Mouse (Mus musculus) erythroblast, embryonic 14.5 days (primary cell): Measurements from ENCODE around the gene Bmp6. TPM values are rescaled to one million over a fixed set of nuclear protein-coding genes. Genes with fewer than 3 reads are reported as not detected.

Experiments used
- H3K27me3 ChIP-seq: 2 replicates; pipeline ENCODE4 v1.6.1; 2012; ENCODE audit warnings: inconsistent platforms; ENCODE audit not compliant: control insufficient read depth
- H3K36me3 ChIP-seq: 2 replicates; pipeline ENCODE4 v1.6.1; 2012; ENCODE audit warnings: mild to moderate bottlenecking, inconsistent platforms; ENCODE audit not compliant: control insufficient read depth
- H3K4me1 ChIP-seq: 2 replicates; pipeline ENCODE4 v1.6.1; 2012; ENCODE audit warnings: inconsistent platforms; ENCODE audit not compliant: control insufficient read depth
- H3K4me3 ChIP-seq: replicated peaks from 2 replicates; pipeline ENCODE3; 2012; ENCODE audit warnings: moderate library complexity, mild to moderate bottlenecking, inconsistent platforms
- H3K9me3 ChIP-seq: 2 replicates; pipeline ENCODE4 v1.6.1; 2012; ENCODE audit warnings: low read length, inconsistent platforms, mixed read lengths; ENCODE audit not compliant: control insufficient read depth
- GATA1 ChIP-seq: IDR thresholded peaks from 2 replicates; pipeline ENCODE4 v1.6.1; 2012; ENCODE audit warnings: low read length, inconsistent platforms, mixed read lengths
- TAL1 ChIP-seq: IDR thresholded peaks from 3 replicates; pipeline ENCODE4 v1.6.1; 2012; ENCODE audit warnings: low read length, inconsistent platforms, mixed read lengths
- polyA plus RNA-seq: library from polyadenylated mRNA; stranded (reverse); fragments of >175 nt; gene quantifications from 2 replicates; pipeline ENCODE4 v1.2.3, GENCODE M21; 2012

The Bmp6 gene
- polyA plus RNA-seq, 1 experiment, result not detected

GRCm38 (mm10) chr13:38327377-38327776, 17.5 kb upstream of the Bmp6 start:
- Histone ChIP-seq H3K27me3 (no peaks in the 10 kb centered on the region), H3K4me1 (no peaks in the 10 kb centered on the region), H3K9me3 (no peaks in the 10 kb centered on the region), H3K36me3 (no peaks in the 10 kb centered on the region), H3K4me3 (no peak overlapping the region)
- TF ChIP-seq GATA1 (no peak), TAL1 (no peak)

- Histone ChIP-seq H3K4me3 (no peak overlapping the region), H3K36me3 (no peaks in the 10 kb centered on the region), H3K27me3 (no peaks in the 10 kb centered on the region), H3K4me1 (no peaks in the 10 kb centered on the region), H3K9me3 (peaks cover 2% of the 10 kb centered on the region; the same call in 1 of the 2 replicates)
- no peak for TF ChIP-seq TAL1
- no peak for TF ChIP-seq GATA1
These were observed 11.4 kb upstream of the Bmp6 start for GRCm38 (mm10) chr13:38333496-38333895.

- peaks cover 41% of the 10 kb centered on the region for H3K27me3 ChIP-seq
- no peak for TF ChIP-seq GATA1
- TF ChIP-seq TAL1, result no peak
- H3K36me3 ChIP-seq, result no peaks in the 10 kb centered on the region
- H3K9me3 ChIP-seq, result peaks cover 2% of the 10 kb centered on the region; the same call in 1 of the 2 replicates
- H3K4me1 ChIP-seq, result no peaks in the 10 kb centered on the region
- no peak overlapping the region for H3K4me3 ChIP-seq
These were observed 2.3 kb upstream of the Bmp6 start for GRCm38 (mm10) chr13:38342598-38342997.

- no peaks in the 10 kb centered on the region for H3K4me1 ChIP-seq
- H3K36me3 ChIP-seq, result no peaks in the 10 kb centered on the region
- no peaks in the 10 kb centered on the region for H3K9me3 ChIP-seq
- peaks cover 46% of the 10 kb centered on the region for H3K27me3 ChIP-seq
- no peak overlapping the region for H3K4me3 ChIP-seq
- TF ChIP-seq GATA1, result no peak
- no peak for TF ChIP-seq TAL1
These were observed 1.7 kb upstream of the Bmp6 start for GRCm38 (mm10) chr13:38343202-38343601.

- no peak overlapping the region for H3K4me3 ChIP-seq
- H3K36me3 ChIP-seq, result no peaks in the 10 kb centered on the region
- TF ChIP-seq GATA1 (no peak), TAL1 (no peak)
- no peaks in the 10 kb centered on the region for H3K9me3 ChIP-seq
- H3K4me1 ChIP-seq, result no peaks in the 10 kb centered on the region
- peaks cover 57% of the 10 kb centered on the region for H3K27me3 ChIP-seq
These were observed 519 bp downstream of the Bmp6 start for GRCm38 (mm10) chr13:38345431-38345820.

GRCm38 (mm10) chr13:38346096-38346915, 1.4 kb downstream of the Bmp6 start:
- H3K4me3 ChIP-seq, result no peak overlapping the region
- TF ChIP-seq TAL1 (no peak), GATA1 (no peak)

GRCm38 (mm10) chr13:38347021-38347774, 2.3 kb downstream of the Bmp6 start:
- Histone ChIP-seq H3K4me3 (no peak overlapping the region), H3K9me3 (no peaks in the 10 kb centered on the region), H3K27me3 (peaks cover 57% of the 10 kb centered on the region), H3K4me1 (no peaks in the 10 kb centered on the region), H3K36me3 (no peaks in the 10 kb centered on the region)
- TF ChIP-seq TAL1 (no peak), GATA1 (no peak)

More at GRCm38 (mm10) chr13:38346096-38346915, 1.4 kb downstream of the Bmp6 start:
- no peaks in the 10 kb centered on the region for H3K9me3 ChIP-seq
- H3K27me3 ChIP-seq, result peaks cover 57% of the 10 kb centered on the region
- H3K4me1 ChIP-seq, result no peaks in the 10 kb centered on the region
- H3K36me3 ChIP-seq, result no peaks in the 10 kb centered on the region

- Histone ChIP-seq H3K4me3 (no peak overlapping the region), H3K4me1 (no peaks in the 10 kb centered on the region), H3K27me3 (peaks cover 57% of the 10 kb centered on the region), H3K9me3 (no peaks in the 10 kb centered on the region), H3K36me3 (no peaks in the 10 kb centered on the region)
- TF ChIP-seq TAL1 (no peak), GATA1 (no peak)
These were observed 2.8 kb downstream of the Bmp6 start for GRCm38 (mm10) chr13:38347775-38348135.

GRCm38 (mm10) chr13:38349046-38349445, 4.1 kb downstream of the Bmp6 start:
- H3K36me3 ChIP-seq, result no peaks in the 10 kb centered on the region
- H3K4me1 ChIP-seq, result no peaks in the 10 kb centered on the region
- TF ChIP-seq GATA1, result no peak
- TF ChIP-seq TAL1, result no peak
- peaks cover 58% of the 10 kb centered on the region for H3K27me3 ChIP-seq
- H3K9me3 ChIP-seq, result no peaks in the 10 kb centered on the region
- no peak overlapping the region for H3K4me3 ChIP-seq
